Mouse (Mus musculus) hindbrain, embryonic 13.5 days (tissue): ENCODE data around the gene Fkbp11. TPM values are rescaled to one million over a fixed set of nuclear protein-coding genes. Genes with fewer than 3 reads are reported as not detected.
"Not testable (repeated sequence)": the region's sequence is repeated elsewhere in the genome, so short reads cannot be mapped to it uniquely, and the experiment has no call there.

Experiments
- ATAC-seq: fragments of 200-750 bp; cut with Nextera tagmentation; 2 replicates; pipeline ENCODE4 v1.8.0; 2017; ENCODE audit warnings: moderate TSS enrichment; ENCODE audit not compliant: low FRiP score
- H3K27ac ChIP-seq: fragments of 300-500 bp; sonication (generic); 2 replicates; pipeline ENCODE4 v1.5.1; 2015; ENCODE audit warnings: inconsistent platforms, mild to moderate bottlenecking, moderate library complexity
- H3K27me3 ChIP-seq: fragments of 300-500 bp; sonication (generic); 2 replicates; pipeline ENCODE4 v1.6.1; 2015; ENCODE audit warnings: mild to moderate bottlenecking, inconsistent platforms
- H3K36me3 ChIP-seq: fragments of 300-500 bp; sonication (generic); 2 replicates; pipeline ENCODE4 v1.6.1; 2015; ENCODE audit warnings: mild to moderate bottlenecking, inconsistent platforms
- H3K4me1 ChIP-seq: fragments of 300-500 bp; sonication (generic); replicated peaks from 2 replicates; pipeline ENCODE4 v1.6.1; 2015; ENCODE audit warnings: inconsistent platforms
- H3K4me2 ChIP-seq: fragments of 300-500 bp; sonication (generic); 2 replicates; pipeline ENCODE4 v1.6.1; 2015; ENCODE audit warnings: inconsistent platforms, mild to moderate bottlenecking, moderate library complexity
- H3K4me3 ChIP-seq: fragments of 300-500 bp; sonication (generic); 2 replicates; pipeline ENCODE4 v1.5.1; 2015; ENCODE audit warnings: mild to moderate bottlenecking, inconsistent platforms
- H3K9ac ChIP-seq: fragments of 300-500 bp; sonication (generic); 2 replicates; pipeline ENCODE4 v1.6.1; 2015; ENCODE audit warnings: mild to moderate bottlenecking, inconsistent platforms
- H3K9me3 ChIP-seq: fragments of 300-500 bp; sonication (generic); 2 replicates; pipeline ENCODE4 v1.6.1; 2016; ENCODE audit warnings: inconsistent platforms
- WGBS: fragments of 180-500 bp; shearing (Covaris S2); methylation state at CpG from one replicate; pipeline ENCODE4 v1.1.7; 2015; 5-methylcytosine and 5-hydroxymethylcytosine counted together
- polyA plus RNA-seq: library from polyadenylated mRNA; unstranded; fragments of >200 nt; fragmentation: Nextera tagmentation; extraction: Ambion mirVana; gene quantifications from 2 replicates; pipeline ENCODE4 v1.2.1, GENCODE M21; 2015

Fkbp11 gene
- polyA plus RNA-seq, 1 experiment from 2014 or later, result 6.6 TPM

DNA sequence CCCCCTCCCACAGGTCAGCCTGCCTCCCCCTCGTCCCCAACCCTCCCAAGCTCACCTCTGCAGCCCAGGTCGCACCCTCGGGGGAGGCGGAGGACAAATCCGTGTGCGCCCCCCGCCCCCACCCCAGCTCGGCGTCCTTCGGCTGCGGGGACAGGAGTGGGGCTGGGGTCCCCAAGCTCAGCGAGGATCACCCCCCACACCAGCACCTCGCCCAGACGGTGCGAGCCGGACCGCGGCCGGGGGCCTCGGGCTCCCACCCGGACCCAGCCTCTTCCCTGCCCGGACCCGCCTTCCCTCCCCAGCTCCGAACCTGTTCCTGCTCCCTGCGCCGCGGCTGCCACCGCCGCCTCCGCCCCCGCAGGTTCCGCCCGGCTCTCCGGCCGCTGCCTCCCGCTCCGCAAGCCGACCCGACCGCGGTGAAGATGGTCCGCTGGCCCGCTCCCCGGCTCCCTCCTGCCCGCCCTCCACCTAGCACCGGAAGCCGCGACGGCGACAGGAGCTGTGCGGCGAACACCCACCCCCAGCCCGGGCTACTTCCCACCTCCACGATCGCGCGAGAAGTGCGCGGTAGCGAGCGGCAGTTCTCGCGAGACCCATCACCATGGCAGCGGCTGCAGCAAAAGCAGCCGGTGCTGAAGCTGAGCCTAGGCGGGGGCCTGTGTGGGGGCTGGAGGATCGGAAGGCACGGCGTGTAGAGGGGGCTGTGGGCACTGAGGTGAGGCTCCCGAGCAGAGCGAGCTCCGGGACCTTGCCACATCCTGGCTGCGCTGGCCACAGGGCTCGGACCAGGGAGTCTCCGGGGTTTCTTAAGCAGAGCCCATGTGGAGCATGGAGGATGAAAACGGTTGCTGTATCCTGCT, 34.9 kb upstream of the Fkbp11 start, which contains the start of gene Arf3:
Gene Arf3 (minus strand): TSS at position 545 of the 860 bp plus-strand sequence.
- H3K27me3 ChIP-seq, result peaks cover 32% of the 10 kb centered on the region
- ATAC-seq, result peak; percentile 96
- peaks cover 30% of the 10 kb centered on the region for H3K36me3 ChIP-seq
- peak within 1 kb of the TSS; percentile 96 for H3K27ac ChIP-seq
- 1% methylated on average over 73 of the region's 76 CpGs for WGBS
- H3K4me3 ChIP-seq, result peak within 1 kb of the TSS; percentile 97
- peaks cover 27% of the 10 kb centered on the region for H3K4me1 ChIP-seq
- H3K4me2 ChIP-seq, result peak within 1 kb of the TSS; percentile 77
- H3K9me3 ChIP-seq, result no peaks in the 10 kb centered on the region
- peak within 1 kb of the TSS; percentile 98 for H3K9ac ChIP-seq

DNA sequence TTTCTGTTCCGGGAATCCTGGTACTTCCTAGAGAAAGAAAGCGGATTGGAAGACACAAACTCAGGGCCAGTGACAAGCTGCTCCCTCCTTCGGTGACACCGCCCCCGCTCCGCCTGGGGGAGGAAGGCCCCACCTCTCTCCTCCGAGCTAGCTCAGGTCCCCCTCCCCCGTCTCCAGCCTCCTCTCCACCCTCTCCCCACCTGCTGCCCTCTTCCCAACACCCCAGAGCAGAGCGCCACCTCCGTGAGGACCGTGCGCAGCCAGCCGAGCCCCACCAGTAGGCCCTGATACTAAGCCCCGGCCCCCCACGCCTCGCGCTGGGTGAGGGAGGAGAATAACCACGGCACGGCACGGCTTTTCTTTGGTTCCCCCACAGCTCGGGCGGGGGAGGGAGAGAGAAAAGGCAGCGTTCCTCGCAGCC, 34.2 kb upstream of the Fkbp11 start:
- ATAC-seq, result peak; percentile 65
- peak overlapping the region; percentile 97 for H3K4me3 ChIP-seq
- WGBS, result 1% methylated on average over 14 of the region's 24 CpGs

DNA sequence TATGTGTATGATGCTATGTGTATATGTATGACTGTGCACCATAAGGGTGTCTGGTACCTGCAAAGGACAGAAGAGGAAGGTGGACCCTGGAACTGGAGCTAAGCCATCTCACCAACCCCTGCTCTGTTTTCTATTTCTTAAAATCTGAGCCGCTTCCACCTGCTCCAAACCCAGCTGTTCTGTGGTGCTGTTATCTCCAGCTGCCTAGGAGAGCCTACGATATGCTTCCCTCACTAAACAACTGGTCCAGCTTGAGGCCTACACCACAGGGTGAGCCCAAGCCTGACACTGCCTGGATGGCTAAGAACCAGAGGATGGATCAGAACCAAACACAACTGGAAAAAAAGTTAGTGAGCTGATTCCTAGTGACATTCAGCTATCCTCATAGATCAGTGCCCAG, 26.1 kb upstream of the Fkbp11 start:
- no peak for ATAC-seq

More for the DNA sequence above, 34.2 kb upstream of the Fkbp11 start:
- Histone ChIP-seq H3K4me2 (peak overlapping the region; percentile 77), H3K9ac (peak overlapping the region; percentile 98), H3K4me1 (peaks cover 27% of the 10 kb centered on the region), H3K36me3 (peaks cover 31% of the 10 kb centered on the region), H3K27me3 (peaks cover 28% of the 10 kb centered on the region), H3K9me3 (no peaks in the 10 kb centered on the region), H3K27ac (peak overlapping the region; percentile 96)

DNA sequence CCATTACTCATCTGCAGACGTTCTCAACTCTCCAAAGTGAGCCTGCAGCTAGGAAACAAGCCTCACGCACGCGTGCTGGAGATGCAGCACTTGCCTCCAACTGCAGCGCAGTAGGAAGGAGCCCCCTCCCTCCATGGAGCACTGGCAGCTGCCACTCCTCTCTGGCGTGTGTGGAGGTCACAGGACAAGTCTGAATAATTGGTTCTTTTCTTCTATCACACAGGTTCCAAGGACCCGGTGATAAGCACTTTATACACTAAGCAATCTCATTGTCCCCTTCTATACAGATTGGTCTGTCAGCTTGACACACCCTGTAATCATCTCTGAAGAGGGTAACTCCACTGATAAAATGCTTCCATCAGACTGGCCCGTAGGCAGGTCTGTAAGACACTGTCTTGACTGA, 25.0 kb upstream of the Fkbp11 start:
- WGBS, result 68% methylated on average over 8 of the region's 8 CpGs
- no peak overlapping the region for H3K4me2 ChIP-seq
- no peaks in the 10 kb centered on the region for H3K27me3 ChIP-seq
- no peak overlapping the region for H3K27ac ChIP-seq
- no peak for ATAC-seq
- peaks cover 5% of the 10 kb centered on the region; the same call in 1 of the 2 replicates for H3K36me3 ChIP-seq
- no peak overlapping the region for H3K4me3 ChIP-seq
- H3K9me3 ChIP-seq, result no peaks in the 10 kb centered on the region
- H3K4me1 ChIP-seq, result peaks cover 19% of the 10 kb centered on the region
- no peak overlapping the region for H3K9ac ChIP-seq

More for the DNA sequence above, 26.1 kb upstream of the Fkbp11 start:
- no peak overlapping the region for H3K4me2 ChIP-seq
- no peaks in the 10 kb centered on the region for H3K9me3 ChIP-seq
- H3K27ac ChIP-seq, result no peak overlapping the region
- 100% methylated on average over 2 of the region's 2 CpGs for WGBS
- H3K36me3 ChIP-seq, result peaks cover 15% of the 10 kb centered on the region; the same call in 1 of the 2 replicates
- no peaks in the 10 kb centered on the region for H3K27me3 ChIP-seq
- no peak overlapping the region for H3K4me3 ChIP-seq
- H3K9ac ChIP-seq, result no peak overlapping the region
- peaks cover 19% of the 10 kb centered on the region for H3K4me1 ChIP-seq

DNA sequence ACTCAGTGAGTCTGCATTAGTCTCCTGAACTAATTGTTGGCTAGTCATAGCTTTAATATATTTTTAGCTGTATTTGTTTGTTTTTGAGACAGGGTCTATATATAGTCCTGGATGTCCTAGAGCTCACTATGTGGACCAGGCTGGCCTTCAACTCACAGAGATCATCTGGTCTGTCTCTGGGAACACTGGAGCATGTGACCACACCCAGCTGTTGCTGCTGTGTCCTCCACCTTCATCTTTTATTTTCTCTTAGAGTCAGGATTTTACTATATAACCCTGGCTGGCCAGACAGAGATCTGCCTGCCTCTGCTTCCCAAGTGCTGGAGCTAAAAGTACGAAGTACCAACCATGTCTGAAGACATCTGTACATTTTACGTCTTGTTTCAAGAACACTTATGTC, 21.1 kb upstream of the Fkbp11 start:
- Histone ChIP-seq H3K4me3 (no peak overlapping the region), H3K9ac (no peak overlapping the region), H3K36me3 (peaks cover 10% of the 10 kb centered on the region), H3K4me2 (no peak overlapping the region), H3K27me3 (no peaks in the 10 kb centered on the region), H3K9me3 (no peaks in the 10 kb centered on the region), H3K4me1 (0 out of 2 replicates have a peak, but pooled peaks cover 2% of the 10 kb centered on the region), H3K27ac (no peak overlapping the region)
- WGBS, result 93% methylated on average over 2 of the region's 2 CpGs
- no peak for ATAC-seq

DNA sequence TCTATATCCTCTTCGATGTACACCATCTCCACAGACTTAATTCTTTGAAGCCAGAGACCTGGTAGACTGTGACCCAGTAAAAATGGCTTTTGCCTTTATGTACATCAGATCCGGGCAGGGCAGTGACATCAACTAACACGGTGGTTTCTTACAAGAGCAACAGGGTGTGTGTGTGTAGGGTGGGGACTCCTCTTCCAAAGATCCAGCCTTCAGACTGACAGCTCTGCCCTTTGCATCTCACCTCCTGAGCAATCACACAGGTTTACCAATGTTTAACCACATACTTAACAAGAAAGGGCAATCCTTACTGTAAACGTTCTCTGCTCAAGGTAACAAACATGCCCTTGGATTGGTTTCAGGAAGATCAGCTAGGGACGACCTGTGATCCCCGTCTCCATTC, 19.3 kb upstream of the Fkbp11 start:
- Histone ChIP-seq H3K27me3 (no peaks in the 10 kb centered on the region), H3K27ac (no peak overlapping the region), H3K9ac (no peak overlapping the region), H3K4me1 (no peaks in the 10 kb centered on the region), H3K4me2 (no peak overlapping the region), H3K9me3 (no peaks in the 10 kb centered on the region), H3K4me3 (no peak overlapping the region), H3K36me3 (peaks cover 23% of the 10 kb centered on the region)
- no peak for ATAC-seq
- 87% methylated on average over 6 of the region's 6 CpGs for WGBS

DNA sequence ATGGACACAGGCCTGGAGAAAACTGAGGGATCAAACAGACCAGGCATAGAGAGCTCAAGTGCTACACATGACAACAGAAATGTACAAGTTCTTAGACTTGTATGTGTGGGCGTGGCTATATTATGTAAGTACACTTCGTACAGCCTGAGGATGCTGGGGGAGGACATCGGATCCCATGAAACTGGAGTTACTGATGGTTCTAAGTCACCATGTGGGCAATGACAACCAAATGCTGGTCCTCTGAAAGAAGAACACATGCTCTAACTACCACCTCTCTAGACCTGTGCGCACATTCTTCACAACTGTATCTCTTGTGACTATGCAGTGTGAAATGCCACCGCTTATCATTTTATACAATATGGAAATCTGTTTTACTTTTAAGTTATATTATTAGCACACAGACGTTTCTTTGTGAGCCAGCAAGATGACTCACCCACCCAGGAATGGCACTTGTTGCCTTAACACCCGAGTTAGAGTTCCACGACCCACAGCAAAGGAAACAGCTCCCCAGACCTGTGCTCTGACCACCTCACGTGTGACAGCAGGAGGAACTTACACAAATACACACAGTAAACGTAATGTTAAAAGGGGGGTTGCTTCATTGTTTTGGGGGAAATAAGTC, 18.5 kb upstream of the Fkbp11 start:
- no peak overlapping the region for H3K4me2 ChIP-seq
- H3K9me3 ChIP-seq, result no peaks in the 10 kb centered on the region
- WGBS, result 91% methylated on average over 10 of the region's 10 CpGs

DNA sequence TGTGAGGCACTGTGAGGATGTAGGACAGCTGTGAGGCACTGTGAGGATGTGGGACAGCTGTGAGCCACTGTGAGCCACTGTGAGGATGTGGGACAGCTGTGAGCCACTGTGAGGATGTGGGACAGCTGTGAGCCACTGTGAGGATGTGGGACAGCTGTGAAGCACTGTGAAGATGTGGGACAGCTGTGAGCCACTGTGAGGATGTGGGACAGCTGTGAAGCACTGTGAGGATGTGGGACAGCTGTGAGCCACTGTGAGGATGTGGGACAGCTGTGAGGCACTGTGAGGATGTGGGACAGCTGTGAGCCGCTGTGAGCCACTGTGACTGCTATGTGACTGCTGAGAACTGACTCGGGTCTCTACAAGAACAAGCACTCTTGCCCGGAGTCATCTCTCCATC, 15.9 kb upstream of the Fkbp11 start:
- not testable (repeated sequence) for H3K27me3 ChIP-seq, ATAC-seq, H3K9me3 ChIP-seq, H3K27ac ChIP-seq, H3K4me3 ChIP-seq, H3K4me1 ChIP-seq, H3K9ac ChIP-seq, H3K4me2 ChIP-seq
- H3K36me3 ChIP-seq, result peaks cover 54% of the 10 kb centered on the region
- 91% methylated on average over 3 of the region's 3 CpGs for WGBS

More for the DNA sequence above, 18.5 kb upstream of the Fkbp11 start:
- no peaks in the 10 kb centered on the region for H3K4me1 ChIP-seq
- H3K4me3 ChIP-seq, result no peak overlapping the region
- peaks cover 31% of the 10 kb centered on the region for H3K36me3 ChIP-seq
- no peak for ATAC-seq
- no peak overlapping the region for H3K9ac ChIP-seq
- H3K27me3 ChIP-seq, result no peaks in the 10 kb centered on the region
- H3K27ac ChIP-seq, result no peak overlapping the region

DNA sequence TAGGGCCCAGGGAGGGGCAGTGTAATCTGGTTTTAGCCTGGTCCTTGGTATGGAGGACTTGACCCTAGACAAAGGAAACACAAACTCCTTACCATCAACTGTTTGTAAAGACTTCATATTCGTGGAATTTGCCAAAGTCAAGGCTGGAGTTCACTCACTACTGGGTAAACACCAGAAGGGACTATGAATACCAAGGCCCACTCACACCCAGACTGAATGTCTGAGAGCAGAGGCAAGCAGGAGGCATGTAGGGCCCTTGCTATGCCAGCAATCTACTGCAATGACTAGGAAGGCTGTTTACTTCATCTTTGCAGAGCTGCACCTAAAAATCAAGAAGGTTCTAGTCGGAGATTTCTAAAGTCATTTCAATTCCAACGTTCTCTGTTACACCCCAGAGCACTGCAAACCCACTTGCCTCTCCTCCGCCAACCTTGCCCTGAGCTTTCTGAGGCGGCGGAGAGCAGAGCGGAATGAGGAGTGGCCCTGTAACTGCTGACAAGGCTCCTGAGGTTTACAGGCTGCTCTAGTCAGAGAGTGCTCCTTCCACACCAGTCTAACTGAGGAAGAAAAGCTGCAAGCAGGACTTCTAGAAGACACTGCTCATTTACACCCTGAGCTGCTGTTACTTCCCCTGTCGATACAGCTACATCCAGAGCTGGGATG, 14.9 kb upstream of the Fkbp11 start:
- peaks cover 61% of the 10 kb centered on the region for H3K36me3 ChIP-seq
- H3K4me1 ChIP-seq, result no peaks in the 10 kb centered on the region
- H3K9me3 ChIP-seq, result no peaks in the 10 kb centered on the region
- 86% methylated on average over 8 of the region's 8 CpGs for WGBS
- H3K4me3 ChIP-seq, result no peak overlapping the region
- no peak overlapping the region for H3K4me2 ChIP-seq
- no peak overlapping the region for H3K27ac ChIP-seq
- H3K9ac ChIP-seq, result peak overlapping the region; percentile 35; the same call in 1 of the 2 replicates
- no peak for ATAC-seq
- no peaks in the 10 kb centered on the region for H3K27me3 ChIP-seq

DNA sequence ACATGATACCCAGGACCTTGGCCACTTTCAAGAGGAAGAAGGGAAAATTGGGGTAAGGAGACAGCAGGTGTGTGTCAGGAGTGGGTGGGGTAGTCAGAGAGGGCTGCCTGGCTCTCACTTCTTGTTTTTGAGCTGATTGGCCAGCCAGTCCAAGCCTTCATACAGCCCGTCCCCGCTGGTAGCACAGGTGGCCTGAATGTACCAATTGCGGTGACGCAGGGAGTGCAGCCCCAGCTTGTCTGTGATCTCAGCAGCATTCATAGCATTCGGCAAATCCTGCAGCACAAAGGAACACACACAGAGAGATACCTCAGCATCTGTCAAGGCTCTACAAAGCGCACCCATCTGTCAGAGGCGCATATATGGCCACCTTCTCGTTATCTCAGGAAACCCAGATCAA, 12.2 kb upstream of the Fkbp11 start:
- 94% methylated on average over 8 of the region's 8 CpGs for WGBS
- Histone ChIP-seq H3K4me3 (no peak overlapping the region), H3K36me3 (peaks cover 83% of the 10 kb centered on the region), H3K27ac (no peak overlapping the region), H3K4me1 (no peaks in the 10 kb centered on the region), H3K9me3 (no peaks in the 10 kb centered on the region), H3K4me2 (no peak overlapping the region), H3K27me3 (no peaks in the 10 kb centered on the region), H3K9ac (no peak overlapping the region)
- ATAC-seq, result no peak

DNA sequence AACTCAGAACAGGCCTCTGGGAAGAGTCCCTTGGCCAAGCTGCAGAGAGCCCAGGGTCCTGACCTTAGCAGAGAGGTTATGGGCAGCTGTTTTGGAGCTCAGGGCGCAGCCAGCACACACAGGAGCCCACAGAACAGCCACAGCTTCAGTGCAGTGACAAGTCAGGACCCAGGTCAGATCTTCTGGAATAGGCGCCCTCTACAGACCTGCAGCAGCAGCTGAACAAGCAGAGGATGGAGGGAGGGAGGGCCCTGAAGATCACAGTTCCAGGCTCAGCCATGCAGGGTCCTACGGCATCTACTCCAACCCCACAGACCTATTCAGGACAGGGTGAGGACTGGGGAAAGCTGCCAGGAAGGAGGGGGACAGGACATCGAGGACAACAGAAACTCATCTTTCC, 10.8 kb upstream of the Fkbp11 start:
- Histone ChIP-seq H3K36me3 (peaks cover 85% of the 10 kb centered on the region), H3K4me3 (no peak overlapping the region)
- WGBS, result 63% methylated on average over 4 of the region's 4 CpGs

DNA sequence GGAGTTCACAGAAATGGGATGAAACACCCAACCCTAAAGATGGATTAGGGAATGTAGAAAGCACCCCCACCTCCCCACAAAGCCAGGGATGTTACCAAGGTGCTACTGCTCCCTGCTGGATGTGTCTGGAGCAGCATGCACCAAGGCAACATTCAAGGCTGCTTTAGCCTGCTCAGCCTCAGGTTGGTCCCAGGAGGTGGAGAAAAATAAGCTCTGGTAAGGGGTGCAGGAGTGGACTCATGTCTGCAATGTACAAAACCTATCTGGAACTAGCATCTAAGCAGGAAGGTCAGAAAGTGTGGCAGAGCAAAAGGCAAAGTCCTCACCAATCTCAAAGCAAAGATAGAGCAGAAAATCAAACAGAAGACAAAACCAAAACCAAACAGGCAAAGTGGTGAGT, 9.9 kb upstream of the Fkbp11 start:
- Histone ChIP-seq H3K4me3 (no peak overlapping the region), H3K36me3 (peaks cover 80% of the 10 kb centered on the region), H3K4me1 (no peaks in the 10 kb centered on the region), H3K9ac (no peak overlapping the region), H3K4me2 (no peak overlapping the region), H3K27ac (no peak overlapping the region), H3K9me3 (no peaks in the 10 kb centered on the region), H3K27me3 (no peaks in the 10 kb centered on the region)
- no peak for ATAC-seq

More for the DNA sequence above, 10.8 kb upstream of the Fkbp11 start:
- Histone ChIP-seq H3K9me3 (no peaks in the 10 kb centered on the region), H3K4me1 (no peaks in the 10 kb centered on the region), H3K4me2 (no peak overlapping the region), H3K9ac (no peak overlapping the region), H3K27ac (no peak overlapping the region), H3K27me3 (no peaks in the 10 kb centered on the region)
- ATAC-seq, result no peak
